Mouse (Mus musculus): ENCODE measurements around the gene Lbx1. TPM values are rescaled to one million over a fixed set of nuclear protein-coding genes. Genes with fewer than 3 reads are reported as not detected.

Lbx1 gene
- polyA plus RNA-seq, 1 experiment, result not detected

- Histone ChIP-seq H3K9me3 (replicated peaks; ENCODE audit: control insufficient read depth, insufficient read depth, low read length, poor library complexity, severe bottlenecking) (no peaks in the 10 kb centered on the region), H3K4me3 (ENCODE audit: low read depth, low read length) (no peak overlapping the region), H3K36me3 (ENCODE audit: control insufficient read depth, insufficient read depth, low read length, poor library complexity, severe bottlenecking) (no peaks in the 10 kb centered on the region), H3K4me1 (ENCODE audit: control insufficient read depth, insufficient read depth, low read length) (no peaks in the 10 kb centered on the region), H3K27ac (ENCODE audit: insufficient read depth, low read length) (no peak overlapping the region), H3K27me3 (ENCODE audit: control insufficient read depth, insufficient read depth, low read length, poor library complexity, severe bottlenecking) (peaks cover 70% of the 10 kb centered on the region), H3K9ac (ENCODE audit: low read depth, poor library complexity, severe bottlenecking) (no peak overlapping the region)
- TF ChIP-seq EP300 (IDR thresholded peaks at IDR 0.05; ENCODE audit: insufficient read depth, low read depth, low read length) (no peak), POLR2A (IDR thresholded peaks at IDR 0.05; ENCODE audit: insufficient read depth, low read length) (no peak)
These were observed 2.9 kb downstream of the Lbx1 start for GRCm38 (mm10) chr19:45232443-45233410.

GRCm38 (mm10) chr19:45232036-45232410 lies 3.6 kb downstream of the Lbx1 start:
- Histone ChIP-seq H3K27ac (ENCODE audit: insufficient read depth, low read length) (no peak overlapping the region), H3K4me3 (ENCODE audit: low read depth, low read length) (no peak overlapping the region), H3K36me3 (ENCODE audit: control insufficient read depth, insufficient read depth, low read length, poor library complexity, severe bottlenecking) (no peaks in the 10 kb centered on the region), H3K9me3 (replicated peaks; ENCODE audit: control insufficient read depth, insufficient read depth, low read length, poor library complexity, severe bottlenecking) (no peaks in the 10 kb centered on the region), H3K4me1 (ENCODE audit: control insufficient read depth, insufficient read depth, low read length) (no peaks in the 10 kb centered on the region), H3K27me3 (ENCODE audit: control insufficient read depth, insufficient read depth, low read length, poor library complexity, severe bottlenecking) (peaks cover 66% of the 10 kb centered on the region), H3K9ac (ENCODE audit: low read depth, poor library complexity, severe bottlenecking) (no peak overlapping the region)
- TF ChIP-seq EP300 (IDR thresholded peaks at IDR 0.05; ENCODE audit: insufficient read depth, low read depth, low read length) (no peak), CTCF (IDR thresholded peaks at IDR 0.05; ENCODE audit: low read depth, low read length) (no peak), POLR2A (IDR thresholded peaks at IDR 0.05; ENCODE audit: insufficient read depth, low read length) (no peak)

GRCm38 (mm10) chr19:45231383-45232035 lies 4.1 kb downstream of the Lbx1 start:
- Histone ChIP-seq H3K27ac (ENCODE audit: insufficient read depth, low read length) (no peak overlapping the region), H3K9ac (ENCODE audit: low read depth, poor library complexity, severe bottlenecking) (no peak overlapping the region), H3K27me3 (ENCODE audit: control insufficient read depth, insufficient read depth, low read length, poor library complexity, severe bottlenecking) (peaks cover 64% of the 10 kb centered on the region), H3K9me3 (replicated peaks; ENCODE audit: control insufficient read depth, insufficient read depth, low read length, poor library complexity, severe bottlenecking) (no peaks in the 10 kb centered on the region), H3K4me1 (ENCODE audit: control insufficient read depth, insufficient read depth, low read length) (no peaks in the 10 kb centered on the region), H3K36me3 (ENCODE audit: control insufficient read depth, insufficient read depth, low read length, poor library complexity, severe bottlenecking) (no peaks in the 10 kb centered on the region), H3K4me3 (ENCODE audit: low read depth, low read length) (no peak overlapping the region)
- TF ChIP-seq POLR2A (IDR thresholded peaks at IDR 0.05; ENCODE audit: insufficient read depth, low read length) (no peak), CTCF (IDR thresholded peaks at IDR 0.05; ENCODE audit: low read depth, low read length) (no peak), EP300 (IDR thresholded peaks at IDR 0.05; ENCODE audit: insufficient read depth, low read depth, low read length) (no peak)

GRCm38 (mm10) chr19:45230848-45231382 lies 4.7 kb downstream of the Lbx1 start:
- H3K27ac ChIP-seq (ENCODE audit: insufficient read depth, low read length), result no peak overlapping the region
- H3K27me3 ChIP-seq (ENCODE audit: control insufficient read depth, insufficient read depth, low read length, poor library complexity, severe bottlenecking), result peaks cover 59% of the 10 kb centered on the region
- H3K9me3 ChIP-seq (replicated peaks; ENCODE audit: control insufficient read depth, insufficient read depth, low read length, poor library complexity, severe bottlenecking), result no peaks in the 10 kb centered on the region
- H3K9ac ChIP-seq (ENCODE audit: low read depth, poor library complexity, severe bottlenecking), result no peak overlapping the region
- no peaks in the 10 kb centered on the region for H3K4me1 ChIP-seq (ENCODE audit: control insufficient read depth, insufficient read depth, low read length)
- TF ChIP-seq EP300 (IDR thresholded peaks at IDR 0.05; ENCODE audit: insufficient read depth, low read depth, low read length), result no peak
- TF ChIP-seq CTCF (IDR thresholded peaks at IDR 0.05; ENCODE audit: low read depth, low read length), result no peak
- no peak for TF ChIP-seq POLR2A (IDR thresholded peaks at IDR 0.05; ENCODE audit: insufficient read depth, low read length)
- H3K4me3 ChIP-seq (ENCODE audit: low read depth, low read length), result no peak overlapping the region
- H3K36me3 ChIP-seq (ENCODE audit: control insufficient read depth, insufficient read depth, low read length, poor library complexity, severe bottlenecking), result no peaks in the 10 kb centered on the region

GRCm38 (mm10) chr19:45230201-45230611 lies 5.4 kb downstream of the Lbx1 start:
- Histone ChIP-seq H3K4me1 (ENCODE audit: control insufficient read depth, insufficient read depth, low read length) (no peaks in the 10 kb centered on the region), H3K4me3 (ENCODE audit: low read depth, low read length) (no peak overlapping the region)

More at GRCm38 (mm10) chr19:45230201-45230611, 5.4 kb downstream of the Lbx1 start:
- TF ChIP-seq CTCF (IDR thresholded peaks at IDR 0.05; ENCODE audit: low read depth, low read length) (no peak), EP300 (IDR thresholded peaks at IDR 0.05; ENCODE audit: insufficient read depth, low read depth, low read length) (no peak), POLR2A (IDR thresholded peaks at IDR 0.05; ENCODE audit: insufficient read depth, low read length) (no peak)
- H3K27ac ChIP-seq (ENCODE audit: insufficient read depth, low read length), result no peak overlapping the region
- H3K27me3 ChIP-seq (ENCODE audit: control insufficient read depth, insufficient read depth, low read length, poor library complexity, severe bottlenecking), result peaks cover 52% of the 10 kb centered on the region
- H3K9ac ChIP-seq (ENCODE audit: low read depth, poor library complexity, severe bottlenecking), result no peak overlapping the region
- no peaks in the 10 kb centered on the region for H3K36me3 ChIP-seq (ENCODE audit: control insufficient read depth, insufficient read depth, low read length, poor library complexity, severe bottlenecking)
- no peaks in the 10 kb centered on the region for H3K9me3 ChIP-seq (replicated peaks; ENCODE audit: control insufficient read depth, insufficient read depth, low read length, poor library complexity, severe bottlenecking)
